Mouse (Mus musculus): ENCODE results near the gene Apbb2. TPM values are rescaled to one million over a fixed set of nuclear protein-coding genes. Genes with fewer than 3 reads are reported as not detected.

The Apbb2 gene
- polyA plus RNA-seq, 1 experiment from 2014 or later, result 34.0 TPM

GRCm38 (mm10) chr5:66537811-66538210, 80.8 kb downstream of the Apbb2 start:
- 84% methylated on average over 7 of the region's 7 CpGs for WGBS
- H3K27ac ChIP-seq (ENCODE audit: low read depth, low read length), result no peak overlapping the region
- no peak overlapping the region for H3K4me2 ChIP-seq
- H3K9me3 ChIP-seq (ENCODE audit: control insufficient read depth, low read length), result no peaks in the 10 kb centered on the region
- no peak overlapping the region for H3K4me3 ChIP-seq (ENCODE audit: low read depth, low read length)
- ATAC-seq (ENCODE audit: low FRiP score) (no peak), DNase-seq (ENCODE audit: low spot score, missing footprints) (no peak)
- peaks cover 13% of the 10 kb centered on the region for H3K4me1 ChIP-seq (ENCODE audit: control insufficient read depth, insufficient read depth, low read length)
- H3K9ac ChIP-seq (ENCODE audit: low read length), result no peak overlapping the region
- no peaks in the 10 kb centered on the region for H3K27me3 ChIP-seq (ENCODE audit: control insufficient read depth, insufficient read depth, low read length)
- no peaks in the 10 kb centered on the region for H3K36me3 ChIP-seq (ENCODE audit: control insufficient read depth, insufficient read depth, low read length)

GRCm38 (mm10) chr5:66536696-66537358, 81.8 kb downstream of the Apbb2 start:
- 61% methylated on average over 8 of the region's 8 CpGs for WGBS
- no peaks in the 10 kb centered on the region for H3K36me3 ChIP-seq (ENCODE audit: control insufficient read depth, insufficient read depth, low read length)
- H3K9ac ChIP-seq (ENCODE audit: low read length), result no peak overlapping the region
- peaks cover 13% of the 10 kb centered on the region for H3K4me1 ChIP-seq (ENCODE audit: control insufficient read depth, insufficient read depth, low read length)
- no peak overlapping the region for H3K27ac ChIP-seq (ENCODE audit: low read depth, low read length)
- DNase-seq (ENCODE audit: low spot score, missing footprints) (no peak), ATAC-seq (ENCODE audit: low FRiP score) (no peak)
- H3K27me3 ChIP-seq (ENCODE audit: control insufficient read depth, insufficient read depth, low read length), result no peaks in the 10 kb centered on the region
- no peak overlapping the region for H3K4me2 ChIP-seq
- no peaks in the 10 kb centered on the region for H3K9me3 ChIP-seq (ENCODE audit: control insufficient read depth, low read length)
- no peak overlapping the region for H3K4me3 ChIP-seq (ENCODE audit: low read depth, low read length)

- ATAC-seq (ENCODE audit: low FRiP score), result peak; percentile 59
- H3K27ac ChIP-seq (ENCODE audit: low read depth, low read length), result peak overlapping the region; percentile 49; the same call in 1 of the 2 replicates
- DNase-seq (ENCODE audit: low spot score, missing footprints), result peak; percentile 87
Observed at GRCm38 (mm10) chr5:66535566-66536236, 82.9 kb downstream of the Apbb2 start.

GRCm38 (mm10) chr5:66533711-66534425, 84.7 kb downstream of the Apbb2 start:
- Histone ChIP-seq H3K27ac (ENCODE audit: low read depth, low read length) (no peak overlapping the region), H3K9me3 (ENCODE audit: control insufficient read depth, low read length) (no peaks in the 10 kb centered on the region), H3K4me2 (no peak overlapping the region), H3K9ac (ENCODE audit: low read length) (no peak overlapping the region), H3K4me3 (ENCODE audit: low read depth, low read length) (no peak overlapping the region), H3K36me3 (ENCODE audit: control insufficient read depth, insufficient read depth, low read length) (no peaks in the 10 kb centered on the region), H3K27me3 (ENCODE audit: control insufficient read depth, insufficient read depth, low read length) (no peaks in the 10 kb centered on the region), H3K4me1 (ENCODE audit: control insufficient read depth, insufficient read depth, low read length) (peaks cover 13% of the 10 kb centered on the region)
- DNase-seq (ENCODE audit: low spot score, missing footprints) (no peak), ATAC-seq (ENCODE audit: low FRiP score) (no peak)
- WGBS, result 95% methylated on average over 14 of the region's 14 CpGs

More at GRCm38 (mm10) chr5:66535566-66536236, 82.9 kb downstream of the Apbb2 start:
- peaks cover 13% of the 10 kb centered on the region for H3K4me1 ChIP-seq (ENCODE audit: control insufficient read depth, insufficient read depth, low read length)
- H3K9me3 ChIP-seq (ENCODE audit: control insufficient read depth, low read length), result no peaks in the 10 kb centered on the region
- H3K9ac ChIP-seq (ENCODE audit: low read length), result no peak overlapping the region
- H3K36me3 ChIP-seq (ENCODE audit: control insufficient read depth, insufficient read depth, low read length), result no peaks in the 10 kb centered on the region
- no peak overlapping the region for H3K4me3 ChIP-seq (ENCODE audit: low read depth, low read length)
- WGBS, result 42% methylated on average over 9 of the region's 9 CpGs
- no peaks in the 10 kb centered on the region for H3K27me3 ChIP-seq (ENCODE audit: control insufficient read depth, insufficient read depth, low read length)
- no peak overlapping the region for H3K4me2 ChIP-seq

GRCm38 (mm10) chr5:66532827-66533226, 85.8 kb downstream of the Apbb2 start:
- H3K27ac ChIP-seq (ENCODE audit: low read depth, low read length), result no peak overlapping the region
- H3K4me1 ChIP-seq (ENCODE audit: control insufficient read depth, insufficient read depth, low read length), result peaks cover 13% of the 10 kb centered on the region
- DNase-seq (ENCODE audit: low spot score, missing footprints) (no peak), ATAC-seq (ENCODE audit: low FRiP score) (no peak)
- H3K9me3 ChIP-seq (ENCODE audit: control insufficient read depth, low read length), result no peaks in the 10 kb centered on the region
- no peak overlapping the region for H3K9ac ChIP-seq (ENCODE audit: low read length)
- 77% methylated on average over 6 of the region's 6 CpGs for WGBS
- no peaks in the 10 kb centered on the region for H3K36me3 ChIP-seq (ENCODE audit: control insufficient read depth, insufficient read depth, low read length)
- H3K4me3 ChIP-seq (ENCODE audit: low read depth, low read length), result no peak overlapping the region
- H3K27me3 ChIP-seq (ENCODE audit: control insufficient read depth, insufficient read depth, low read length), result no peaks in the 10 kb centered on the region
- no peak overlapping the region for H3K4me2 ChIP-seq

- Histone ChIP-seq H3K4me1 (ENCODE audit: control insufficient read depth, insufficient read depth, low read length) (peaks cover 8% of the 10 kb centered on the region), H3K4me3 (ENCODE audit: low read depth, low read length) (no peak overlapping the region)
Observed at GRCm38 (mm10) chr5:66530361-66530760, 88.2 kb downstream of the Apbb2 start.

GRCm38 (mm10) chr5:66529631-66530030, 89.0 kb downstream of the Apbb2 start:
- H3K36me3 ChIP-seq (ENCODE audit: control insufficient read depth, insufficient read depth, low read length), result no peaks in the 10 kb centered on the region
- 90% methylated on average over 7 of the region's 7 CpGs for WGBS
- DNase-seq (ENCODE audit: low spot score, missing footprints) (no peak), ATAC-seq (ENCODE audit: low FRiP score) (no peak)
- no peak overlapping the region for H3K9ac ChIP-seq (ENCODE audit: low read length)
- H3K27me3 ChIP-seq (ENCODE audit: control insufficient read depth, insufficient read depth, low read length), result no peaks in the 10 kb centered on the region
- H3K27ac ChIP-seq (ENCODE audit: low read depth, low read length), result no peak overlapping the region
- no peaks in the 10 kb centered on the region for H3K9me3 ChIP-seq (ENCODE audit: control insufficient read depth, low read length)
- peaks cover 3% of the 10 kb centered on the region; the same call in 1 of the 2 replicates for H3K4me1 ChIP-seq (ENCODE audit: control insufficient read depth, insufficient read depth, low read length)
- no peak overlapping the region for H3K4me3 ChIP-seq (ENCODE audit: low read depth, low read length)
- no peak overlapping the region for H3K4me2 ChIP-seq

More at GRCm38 (mm10) chr5:66530361-66530760, 88.2 kb downstream of the Apbb2 start:
- H3K9me3 ChIP-seq (ENCODE audit: control insufficient read depth, low read length), result no peaks in the 10 kb centered on the region
- no peaks in the 10 kb centered on the region for H3K36me3 ChIP-seq (ENCODE audit: control insufficient read depth, insufficient read depth, low read length)
- H3K9ac ChIP-seq (ENCODE audit: low read length), result no peak overlapping the region
- 93% methylated on average over 4 of the region's 4 CpGs for WGBS
- H3K27ac ChIP-seq (ENCODE audit: low read depth, low read length), result no peak overlapping the region
- no peak overlapping the region for H3K4me2 ChIP-seq
- ATAC-seq (ENCODE audit: low FRiP score), result no peak
- no peak for DNase-seq (ENCODE audit: low spot score, missing footprints)
- H3K27me3 ChIP-seq (ENCODE audit: control insufficient read depth, insufficient read depth, low read length), result no peaks in the 10 kb centered on the region

- ATAC-seq (ENCODE audit: low FRiP score) (no peak), DNase-seq (ENCODE audit: low spot score, missing footprints) (no peak)
- H3K4me3 ChIP-seq (ENCODE audit: low read depth, low read length), result no peak overlapping the region
- no peaks in the 10 kb centered on the region for H3K9me3 ChIP-seq (ENCODE audit: control insufficient read depth, low read length)
- H3K36me3 ChIP-seq (ENCODE audit: control insufficient read depth, insufficient read depth, low read length), result no peaks in the 10 kb centered on the region
- H3K27ac ChIP-seq (ENCODE audit: low read depth, low read length), result no peak overlapping the region
- 62% methylated on average over 7 of the region's 7 CpGs for WGBS
- H3K9ac ChIP-seq (ENCODE audit: low read length), result no peak overlapping the region
- 0 out of 2 replicates have a peak, but pooled peaks cover 4% of the 10 kb centered on the region for H3K4me1 ChIP-seq (ENCODE audit: control insufficient read depth, insufficient read depth, low read length)
- no peak overlapping the region for H3K4me2 ChIP-seq
- no peaks in the 10 kb centered on the region for H3K27me3 ChIP-seq (ENCODE audit: control insufficient read depth, insufficient read depth, low read length)
Observed at GRCm38 (mm10) chr5:66528567-66528966, 90.0 kb downstream of the Apbb2 start.

GRCm38 (mm10) chr5:66527090-66527489, 91.5 kb downstream of the Apbb2 start:
- Histone ChIP-seq H3K4me3 (ENCODE audit: low read depth, low read length) (no peak overlapping the region), H3K27me3 (ENCODE audit: control insufficient read depth, insufficient read depth, low read length) (no peaks in the 10 kb centered on the region), H3K9ac (ENCODE audit: low read length) (no peak overlapping the region), H3K36me3 (ENCODE audit: control insufficient read depth, insufficient read depth, low read length) (no peaks in the 10 kb centered on the region), H3K4me2 (no peak overlapping the region), H3K9me3 (ENCODE audit: control insufficient read depth, low read length) (no peaks in the 10 kb centered on the region), H3K4me1 (ENCODE audit: control insufficient read depth, insufficient read depth, low read length) (0 out of 2 replicates have a peak, but pooled peaks cover 7% of the 10 kb centered on the region), H3K27ac (ENCODE audit: low read depth, low read length) (no peak overlapping the region)
- ATAC-seq (ENCODE audit: low FRiP score) (no peak), DNase-seq (ENCODE audit: low spot score, missing footprints) (no peak)
- 83% methylated on average over 8 of the region's 8 CpGs for WGBS

All from midbrain, embryonic 11.5 days (tissue).